Mouse (Mus musculus): ENCODE results near the gene Zfp874a. TPM values are rescaled to one million over a fixed set of nuclear protein-coding genes. Genes with fewer than 3 reads are reported as not detected.
"Not testable (repeated sequence)": the region's sequence is repeated elsewhere in the genome, so short reads cannot be mapped to it uniquely, and the experiment has no call there.

The Zfp874a gene
- polyA plus RNA-seq, 1 experiment from 2014 or later: 5.2 TPM

DNA sequence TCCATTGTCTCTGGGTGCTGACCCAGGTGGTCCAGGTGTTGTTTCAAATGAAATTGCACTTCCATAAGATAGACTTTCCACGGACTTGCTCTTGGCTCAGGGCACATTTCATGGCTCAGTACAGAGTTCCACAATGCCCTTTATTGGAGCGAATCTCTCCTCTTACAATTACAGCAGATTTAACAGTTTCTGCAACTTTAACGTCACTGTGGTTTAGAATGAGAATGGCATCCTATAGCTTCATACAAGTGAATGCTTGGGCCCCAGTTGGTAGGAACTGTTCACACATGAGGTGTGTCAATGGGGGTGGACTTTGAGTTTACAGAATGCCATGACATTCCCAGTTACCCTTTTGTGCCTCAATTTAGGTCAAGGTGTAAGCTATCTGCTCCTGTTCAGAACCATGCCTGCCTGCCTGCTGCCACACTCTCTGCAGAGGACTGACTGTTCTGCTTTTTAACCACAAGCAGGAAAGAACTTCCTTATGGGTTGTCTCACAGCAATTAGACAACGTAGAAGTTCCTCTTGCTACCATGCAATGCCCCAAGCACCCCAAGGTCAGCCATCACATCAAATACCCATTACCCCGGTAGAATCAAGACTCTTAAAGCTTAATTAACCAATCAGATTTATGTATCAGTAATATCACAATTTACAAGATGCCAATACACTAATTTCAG is 12.2 kb upstream of the Zfp874a start:
- not testable (repeated sequence) for H3K9me3 ChIP-seq (ENCODE audit: control insufficient read depth, low read length)
- WGBS: 86% methylated on average over 2 of the region's 5 CpGs

DNA sequence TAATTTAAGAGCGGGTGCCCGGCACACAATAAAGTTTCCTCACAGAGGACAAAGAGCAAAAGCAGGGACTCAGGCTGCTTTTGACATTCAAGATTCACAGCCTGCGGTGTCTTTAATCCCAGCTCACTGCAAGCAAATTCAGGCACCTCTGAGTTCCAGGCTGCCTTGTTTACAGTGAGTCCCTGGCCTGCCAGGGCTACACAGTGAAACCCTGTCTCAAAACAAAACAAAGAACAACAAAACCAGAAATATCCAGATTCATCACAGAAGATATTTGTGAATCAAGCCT is 541 bp upstream of the Zfp874a start:
- H3K4me1 ChIP-seq (replicated peaks; ENCODE audit: control insufficient read depth, insufficient read depth, low read length): no peaks in the 10 kb centered on the region
- no peak overlapping the region for H3K27ac ChIP-seq (ENCODE audit: low read depth, low read length)
- no peaks in the 10 kb centered on the region for H3K9me3 ChIP-seq (ENCODE audit: control insufficient read depth, low read length)
- peak overlapping the region; percentile 57; the same call in 1 of the 2 replicates for H3K9ac ChIP-seq (ENCODE audit: low read length)
- H3K36me3 ChIP-seq (ENCODE audit: control insufficient read depth, insufficient read depth, low read length): no peaks in the 10 kb centered on the region
- DNase-seq (ENCODE audit: low spot score) (no peak), ATAC-seq (replicated peaks; ENCODE audit: low FRiP score) (peak; percentile 22; the same call in 1 of the 2 replicates)
- 2% methylated on average over 3 of the region's 3 CpGs for WGBS
- H3K27me3 ChIP-seq (ENCODE audit: control insufficient read depth, insufficient read depth, low read length): no peaks in the 10 kb centered on the region
- peak overlapping the region; percentile 58; the same call in 1 of the 2 replicates for H3K4me2 ChIP-seq (ENCODE audit: low read depth, low read length, severe bottlenecking)
- H3K4me3 ChIP-seq (ENCODE audit: low read depth, low read length): peak overlapping the region; percentile 49

More for the DNA sequence above, 12.2 kb upstream of the Zfp874a start:
- not testable (repeated sequence) for H3K36me3 ChIP-seq (ENCODE audit: control insufficient read depth, insufficient read depth, low read length); H3K4me2 ChIP-seq (ENCODE audit: low read depth, low read length, severe bottlenecking); ATAC-seq (replicated peaks; ENCODE audit: low FRiP score); H3K27me3 ChIP-seq (ENCODE audit: control insufficient read depth, insufficient read depth, low read length); H3K4me3 ChIP-seq (ENCODE audit: low read depth, low read length); DNase-seq (ENCODE audit: low spot score); H3K27ac ChIP-seq (ENCODE audit: low read depth, low read length); H3K4me1 ChIP-seq (replicated peaks; ENCODE audit: control insufficient read depth, insufficient read depth, low read length); H3K9ac ChIP-seq (ENCODE audit: low read length)

- WGBS: 80% methylated on average over 1 of the region's 3 CpGs
- H3K36me3 ChIP-seq (ENCODE audit: control insufficient read depth, insufficient read depth, low read length); H3K9ac ChIP-seq (ENCODE audit: low read length); H3K27ac ChIP-seq (ENCODE audit: low read depth, low read length); H3K4me1 ChIP-seq (replicated peaks; ENCODE audit: control insufficient read depth, insufficient read depth, low read length); H3K4me2 ChIP-seq (ENCODE audit: low read depth, low read length, severe bottlenecking); DNase-seq (ENCODE audit: low spot score); ATAC-seq (replicated peaks; ENCODE audit: low FRiP score); H3K9me3 ChIP-seq (ENCODE audit: control insufficient read depth, low read length); H3K27me3 ChIP-seq (ENCODE audit: control insufficient read depth, insufficient read depth, low read length); H3K4me3 ChIP-seq (ENCODE audit: low read depth, low read length): not testable (repeated sequence)
These were observed 14.3 kb downstream of the Zfp874a start for GRCm38 (mm10) chr13:67437095-67437494.

DNA sequence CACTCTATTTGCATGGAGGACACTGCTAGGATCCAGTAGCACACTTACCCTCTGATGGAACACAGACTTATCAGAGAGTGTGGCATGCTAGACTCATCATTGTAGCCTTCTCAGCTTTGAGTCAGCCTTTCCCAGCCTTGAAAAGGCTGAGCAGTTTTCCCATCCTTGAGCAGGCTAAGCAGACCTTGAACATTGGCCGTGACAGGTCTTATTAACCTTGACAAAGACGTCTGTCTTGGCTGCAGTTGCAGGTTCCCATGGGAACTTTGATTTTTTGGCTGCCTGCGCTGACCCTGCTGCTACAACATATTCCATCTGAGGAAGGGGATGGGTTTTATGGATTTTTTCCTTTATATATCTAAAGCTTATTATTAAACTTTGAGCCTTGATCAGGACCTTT is 23.3 kb downstream of the Zfp874a start:
- 76% methylated on average over 3 of the region's 3 CpGs for WGBS
- no peaks in the 10 kb centered on the region for H3K36me3 ChIP-seq (ENCODE audit: control insufficient read depth, insufficient read depth, low read length)

GRCm38 (mm10) chr13:67425699-67426098 is 25.7 kb downstream of the Zfp874a start:
- ATAC-seq (replicated peaks; ENCODE audit: low FRiP score); H3K4me2 ChIP-seq (ENCODE audit: low read depth, low read length, severe bottlenecking): not testable (repeated sequence)

More for the DNA sequence above, 23.3 kb downstream of the Zfp874a start:
- Histone ChIP-seq H3K4me2 (ENCODE audit: low read depth, low read length, severe bottlenecking) (no peak overlapping the region), H3K27me3 (ENCODE audit: control insufficient read depth, insufficient read depth, low read length) (no peaks in the 10 kb centered on the region), H3K27ac (ENCODE audit: low read depth, low read length) (no peak overlapping the region), H3K9ac (ENCODE audit: low read length) (no peak overlapping the region), H3K4me3 (ENCODE audit: low read depth, low read length) (no peak overlapping the region), H3K9me3 (ENCODE audit: control insufficient read depth, low read length) (no peaks in the 10 kb centered on the region), H3K4me1 (replicated peaks; ENCODE audit: control insufficient read depth, insufficient read depth, low read length) (no peaks in the 10 kb centered on the region)
- DNase-seq (ENCODE audit: low spot score): no peak
- no peak for ATAC-seq (replicated peaks; ENCODE audit: low FRiP score)

DNA sequence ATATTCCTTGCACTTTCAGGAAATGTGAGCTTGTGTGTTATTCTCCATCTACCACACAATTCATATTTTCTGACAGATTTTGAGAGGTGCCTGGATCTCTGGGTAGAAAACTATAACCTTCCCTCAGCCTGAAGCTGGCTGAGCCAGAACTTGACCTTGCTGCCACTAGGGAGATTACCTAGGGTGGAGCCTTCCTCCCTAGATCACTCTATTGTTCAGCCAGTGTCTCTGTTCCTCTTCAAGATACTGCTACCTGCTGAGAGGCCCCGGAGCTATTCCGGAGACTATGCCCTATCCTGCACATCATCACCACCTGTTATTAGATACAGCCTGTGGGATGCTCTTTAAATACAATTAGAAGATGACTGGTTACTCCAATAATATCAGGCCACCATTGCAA is 28.9 kb downstream of the Zfp874a start:
- not testable (repeated sequence) for H3K4me3 ChIP-seq (ENCODE audit: low read depth, low read length); DNase-seq (ENCODE audit: low spot score); H3K4me1 ChIP-seq (replicated peaks; ENCODE audit: control insufficient read depth, insufficient read depth, low read length); H3K9me3 ChIP-seq (ENCODE audit: control insufficient read depth, low read length); ATAC-seq (replicated peaks; ENCODE audit: low FRiP score); H3K27me3 ChIP-seq (ENCODE audit: control insufficient read depth, insufficient read depth, low read length); H3K4me2 ChIP-seq (ENCODE audit: low read depth, low read length, severe bottlenecking); H3K9ac ChIP-seq (ENCODE audit: low read length); H3K36me3 ChIP-seq (ENCODE audit: control insufficient read depth, insufficient read depth, low read length); H3K27ac ChIP-seq (ENCODE audit: low read depth, low read length)
- WGBS: 84% methylated on average over 2 of the region's 2 CpGs

More at GRCm38 (mm10) chr13:67425699-67426098, 25.7 kb downstream of the Zfp874a start:
- not testable (repeated sequence) for H3K27ac ChIP-seq (ENCODE audit: low read depth, low read length); H3K36me3 ChIP-seq (ENCODE audit: control insufficient read depth, insufficient read depth, low read length); H3K9ac ChIP-seq (ENCODE audit: low read length); H3K4me1 ChIP-seq (replicated peaks; ENCODE audit: control insufficient read depth, insufficient read depth, low read length); H3K4me3 ChIP-seq (ENCODE audit: low read depth, low read length); H3K9me3 ChIP-seq (ENCODE audit: control insufficient read depth, low read length); DNase-seq (ENCODE audit: low spot score); H3K27me3 ChIP-seq (ENCODE audit: control insufficient read depth, insufficient read depth, low read length)

GRCm38 (mm10) chr13:67421207-67421857 is 30.1 kb downstream of the Zfp874a start, which contains the start of gene Zfp459:
Gene Zfp459 (minus strand): TSS chr13:67421418.
- DNase-seq (ENCODE audit: low spot score): peak; percentile 69
- H3K4me3 ChIP-seq (ENCODE audit: low read depth, low read length): peak within 1 kb of the TSS; percentile 47
- H3K4me2 ChIP-seq (ENCODE audit: low read depth, low read length, severe bottlenecking): peak within 1 kb of the TSS; percentile 66
- WGBS: 3% methylated on average over 22 of the region's 22 CpGs
- no peaks in the 10 kb centered on the region for H3K27me3 ChIP-seq (ENCODE audit: control insufficient read depth, insufficient read depth, low read length)
- H3K27ac ChIP-seq (ENCODE audit: low read depth, low read length): no peak within 1 kb of the TSS
- H3K9me3 ChIP-seq (ENCODE audit: control insufficient read depth, low read length): no peaks in the 10 kb centered on the region
- peaks cover 4% of the 10 kb centered on the region; the same call in 1 of the 2 replicates for H3K4me1 ChIP-seq (replicated peaks; ENCODE audit: control insufficient read depth, insufficient read depth, low read length)
- H3K9ac ChIP-seq (ENCODE audit: low read length): peak within 1 kb of the TSS; percentile 39
- H3K36me3 ChIP-seq (ENCODE audit: control insufficient read depth, insufficient read depth, low read length): no peaks in the 10 kb centered on the region
- ATAC-seq (replicated peaks; ENCODE audit: low FRiP score): peak; percentile 82

DNA sequence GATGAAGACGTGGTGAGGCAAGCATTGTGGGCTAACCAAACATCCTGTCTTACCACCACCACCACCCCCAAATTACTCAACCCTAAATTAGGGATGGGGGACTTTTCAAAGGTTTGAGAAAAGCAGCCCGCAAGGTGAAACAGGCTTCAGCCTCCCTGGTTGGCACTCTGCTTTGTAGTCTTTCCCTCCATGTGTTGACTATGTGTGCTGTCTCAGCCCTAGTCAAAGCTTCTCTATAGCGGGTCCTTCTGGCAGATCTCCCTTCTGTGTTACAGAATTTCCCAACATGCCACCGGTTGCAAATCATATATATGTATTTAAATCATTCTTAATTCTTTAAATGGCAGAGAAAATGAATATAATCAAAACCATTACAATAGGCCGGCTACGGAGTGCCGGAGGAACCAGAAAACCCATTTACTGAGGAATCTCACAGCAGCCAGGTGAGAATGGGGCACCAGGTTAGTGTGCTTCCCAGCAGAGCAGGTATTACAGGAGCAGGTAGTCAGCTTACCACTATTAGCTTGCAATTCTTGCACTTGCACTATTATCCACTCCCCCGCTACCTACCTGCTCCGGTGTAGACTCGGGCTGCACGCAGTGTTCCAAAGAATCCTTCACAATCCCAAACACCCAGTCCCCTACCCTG is 30.7 kb downstream of the Zfp874a start:
- Histone ChIP-seq H3K9ac (ENCODE audit: low read length) (peak overlapping the region; percentile 39), H3K4me1 (replicated peaks; ENCODE audit: control insufficient read depth, insufficient read depth, low read length) (peaks cover 4% of the 10 kb centered on the region; the same call in 1 of the 2 replicates), H3K9me3 (ENCODE audit: control insufficient read depth, low read length) (no peaks in the 10 kb centered on the region), H3K4me2 (ENCODE audit: low read depth, low read length, severe bottlenecking) (peak overlapping the region; percentile 66), H3K27ac (ENCODE audit: low read depth, low read length) (no peak overlapping the region), H3K4me3 (ENCODE audit: low read depth, low read length) (peak overlapping the region; percentile 47), H3K27me3 (ENCODE audit: control insufficient read depth, insufficient read depth, low read length) (no peaks in the 10 kb centered on the region), H3K36me3 (ENCODE audit: control insufficient read depth, insufficient read depth, low read length) (no peaks in the 10 kb centered on the region)
- ATAC-seq (replicated peaks; ENCODE audit: low FRiP score): no peak; the same call in 1 of the 2 replicates
- no peak for DNase-seq (ENCODE audit: low spot score)
- 34% methylated on average over 11 of the region's 11 CpGs for WGBS

Measured in forebrain, embryonic 11.5 days (tissue).